Mouse (Mus musculus) left cerebral cortex, postnatal 4 days (tissue): ENCODE data around the gene Eipr1. TPM values are rescaled to one million over a fixed set of nuclear protein-coding genes. Genes with fewer than 3 reads are reported as not detected.

ENCODE experiments used
- DNase-seq: peaks from one replicate; pipeline ENCODE4 v3.0.0-alpha.2; 2022
- intact Hi-C: fragments of 180-260 bp; cut with DNase I; formaldehyde crosslinking; loops from one replicate; pipeline ENCODE4 v1.15.1; 2025
- total RNA-seq, 2 experiments: library from RNA; stranded (reverse); gene quantifications; 2 replicates each; pipeline ENCODE4 v1.2.3; 2021

Eipr1 gene
- total RNA-seq, 2 experiments from 2014 or later: 46.2 to 49.9 TPM

- intact Hi-C loops: no loop called here
- DNase-seq: no peak
These were observed 65.3 kb downstream of the Eipr1 start for GRCm38 (mm10) chr12:28816681-28817426.

- intact Hi-C loops: no loop called here
- DNase-seq: peak; percentile 45
These were observed 65.8 kb downstream of the Eipr1 start for GRCm38 (mm10) chr12:28817427-28817752.

GRCm38 (mm10) chr12:28817891-28818290 lies 66.3 kb downstream of the Eipr1 start:
- intact Hi-C loops: no loop called here
- no peak for DNase-seq

GRCm38 (mm10) chr12:28823518-28823917 lies 71.9 kb downstream of the Eipr1 start:
- intact Hi-C loops: no loop called here

GRCm38 (mm10) chr12:28829502-28829901 lies 77.9 kb downstream of the Eipr1 start:
- intact Hi-C loops: no loop called here
- DNase-seq: no peak

More at GRCm38 (mm10) chr12:28823518-28823917, 71.9 kb downstream of the Eipr1 start:
- no peak for DNase-seq

GRCm38 (mm10) chr12:28830471-28830870 lies 78.9 kb downstream of the Eipr1 start:
- no peak for DNase-seq
- intact Hi-C loops: loop anchor here (10.0 kb wide), 1 partner anchor 136 kb away; no protein-coding TSS in a partner anchor

- intact Hi-C loops: loop anchor here (10.0 kb wide), 1 partner anchor 136 kb away; no protein-coding TSS in a partner anchor
- peak; percentile 38 for DNase-seq
These were observed 79.6 kb downstream of the Eipr1 start for GRCm38 (mm10) chr12:28831066-28831733.

- intact Hi-C loops: loop anchor here (10.0 kb wide), 1 partner anchor 139 kb away; no protein-coding TSS in a partner anchor
- no peak for DNase-seq
These were observed 82.7 kb downstream of the Eipr1 start for GRCm38 (mm10) chr12:28834266-28834665.

- intact Hi-C loops: loop anchor here (10.0 kb wide), 1 partner anchor 141 kb away; no protein-coding TSS in a partner anchor
- DNase-seq: no peak
These were observed 84.1 kb downstream of the Eipr1 start for GRCm38 (mm10) chr12:28835683-28836082.

GRCm38 (mm10) chr12:28838268-28838667 lies 86.7 kb downstream of the Eipr1 start:
- intact Hi-C loops: loop anchor here (10.0 kb wide), 1 partner anchor 143 kb away; no protein-coding TSS in a partner anchor
- DNase-seq: no peak

GRCm38 (mm10) chr12:28838971-28839370 lies 87.4 kb downstream of the Eipr1 start:
- DNase-seq: no peak
- intact Hi-C loops: loop anchor here (10.0 kb wide), 1 partner anchor 144 kb away; no protein-coding TSS in a partner anchor

- no peak for DNase-seq
- intact Hi-C loops: no loop called here
These were observed 89.6 kb downstream of the Eipr1 start for GRCm38 (mm10) chr12:28841179-28841698.

GRCm38 (mm10) chr12:28845811-28846210 lies 94.2 kb downstream of the Eipr1 start:
- intact Hi-C loops: no loop called here
- no peak for DNase-seq

GRCm38 (mm10) chr12:28847401-28847800 lies 95.8 kb downstream of the Eipr1 start:
- no peak for DNase-seq
- intact Hi-C loops: no loop called here

GRCm38 (mm10) chr12:28848726-28849612 lies 97.4 kb downstream of the Eipr1 start:
- intact Hi-C loops: no loop called here
- DNase-seq: peak; percentile 45

GRCm38 (mm10) chr12:28859495-28860263 lies 108.1 kb downstream of the Eipr1 start:
- no peak for DNase-seq
- intact Hi-C loops: no loop called here

- intact Hi-C loops: no loop called here
- peak; percentile 45 for DNase-seq
These were observed 108.6 kb downstream of the Eipr1 start for GRCm38 (mm10) chr12:28860264-28860560.

- intact Hi-C loops: no loop called here
- peak; percentile 46 for DNase-seq
These were observed 111.7 kb downstream of the Eipr1 start for GRCm38 (mm10) chr12:28863260-28863659.

- DNase-seq: no peak
- intact Hi-C loops: no loop called here
These were observed 114.5 kb downstream of the Eipr1 start for GRCm38 (mm10) chr12:28866121-28866520.

- intact Hi-C loops: no loop called here
- DNase-seq: peak; percentile 46
These were observed 117.2 kb downstream of the Eipr1 start for GRCm38 (mm10) chr12:28868794-28869193.
